Mouse (Mus musculus): Measurements from ENCODE around the gene Henmt1.

- TF ChIP-seq CTCF (IDR thresholded peaks at IDR 0.05; ENCODE audit: low read depth) (no peak), EP300 (IDR thresholded peaks at IDR 0.05; ENCODE audit: low read depth) (no peak)
These were observed 35.3 kb downstream of the Henmt1 start for GRCm38 (mm10) chr3:108974920-108975485.
